Mouse (Mus musculus) limb, embryonic 12.5 days (tissue): Measurements from ENCODE around the gene Cnot1. TPM values are rescaled to one million over a fixed set of nuclear protein-coding genes. Genes with fewer than 3 reads are reported as not detected.

Source experiments
- ATAC-seq: fragments of 200-750 bp; cut with Nextera tagmentation; 2 replicates; pipeline ENCODE4 v1.8.0; 2017; ENCODE audit warnings: low read depth, moderate TSS enrichment; ENCODE audit not compliant: insufficient number of reproducible peaks, insufficient read depth, low FRiP score, low TSS enrichment
- H3K27ac ChIP-seq: fragments of 300-500 bp; sonication (generic); 2 replicates; pipeline ENCODE4 v1.5.1; 2016; ENCODE audit warnings: mild to moderate bottlenecking, moderate library complexity
- H3K27me3 ChIP-seq: fragments of 300-500 bp; sonication (generic); 2 replicates; pipeline ENCODE4 v1.6.1; 2016; ENCODE audit warnings: mild to moderate bottlenecking, moderate library complexity
- H3K36me3 ChIP-seq: fragments of 300-500 bp; sonication (generic); 2 replicates; pipeline ENCODE4 v1.6.1; 2016; ENCODE audit warnings: mild to moderate bottlenecking, moderate library complexity
- H3K4me1 ChIP-seq: fragments of 300-500 bp; sonication (generic); replicated peaks from 2 replicates; pipeline ENCODE4 v1.6.1; 2016
- H3K4me2 ChIP-seq: fragments of 300-500 bp; sonication (generic); 2 replicates; pipeline ENCODE4 v1.6.1; 2016; ENCODE audit warnings: mild to moderate bottlenecking, moderate library complexity
- H3K4me3 ChIP-seq: fragments of 300-500 bp; sonication (generic); replicated peaks from 2 replicates; pipeline ENCODE4 v1.5.1; 2016; ENCODE audit warnings: mild to moderate bottlenecking
- H3K9ac ChIP-seq: fragments of 300-500 bp; sonication (generic); replicated peaks from 2 replicates; pipeline ENCODE4 v1.6.1; 2016; ENCODE audit warnings: mild to moderate bottlenecking, moderate library complexity
- H3K9me3 ChIP-seq: fragments of 300-500 bp; sonication (generic); 2 replicates; pipeline ENCODE4 v1.6.1; 2016; ENCODE audit warnings: mild to moderate bottlenecking, moderate library complexity
- WGBS: fragments of 180-500 bp; shearing (Covaris S2); methylation state at CpG from one replicate; pipeline ENCODE4 v1.1.7; 2016; 5-methylcytosine and 5-hydroxymethylcytosine counted together
- microRNA-seq: library from miRNA; unstranded; fragments of <30 nt; microRNA quantifications from one replicate; pipeline ENCODE4, GENCODE M21; 2017
- polyA plus RNA-seq: library from polyadenylated mRNA; unstranded; fragments of >200 nt; fragmentation: Nextera tagmentation; extraction: Ambion mirVana; gene quantifications from 2 replicates; pipeline ENCODE4 v1.2.1, GENCODE M21; 2016

The Cnot1 gene
- polyA plus RNA-seq, 1 experiment from 2014 or later: 91.3 TPM

DNA sequence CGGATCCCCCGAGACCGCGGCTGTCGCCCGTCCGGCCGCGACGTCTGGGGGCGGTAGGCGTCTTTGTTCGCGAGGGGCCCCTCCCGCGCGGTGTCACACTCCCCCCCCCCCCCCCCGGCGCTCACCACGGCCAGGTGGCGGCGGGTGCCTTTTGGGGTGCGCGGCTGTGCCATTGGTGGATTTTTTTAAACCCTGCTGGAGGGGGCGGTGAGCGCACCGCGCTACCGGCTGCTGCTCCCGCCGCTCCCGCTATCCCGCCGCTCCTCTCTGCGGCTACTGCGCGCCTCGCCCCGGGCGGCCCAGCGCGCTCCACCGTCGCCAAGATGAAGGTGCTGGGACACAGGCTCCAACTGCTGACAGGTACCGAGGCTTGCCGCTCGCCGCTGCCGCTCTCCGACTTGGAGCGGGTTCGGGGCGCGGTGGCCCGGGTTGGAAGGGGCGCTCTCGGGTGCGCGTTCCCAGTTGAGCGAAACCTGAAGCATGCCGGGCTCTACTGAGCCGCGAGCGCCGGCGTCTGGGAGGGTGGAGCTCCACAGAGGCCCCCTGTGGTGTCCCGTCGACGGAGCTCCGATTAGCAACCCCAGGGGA lies 129.1 kb downstream of the Cnot1 start:
- H3K27me3 ChIP-seq: peaks cover 89% of the 10 kb centered on the region
- H3K9ac ChIP-seq: peak overlapping the region; percentile 65
- WGBS: under 1% methylated on average over 65 of the region's 70 CpGs
- H3K9me3 ChIP-seq: no peaks in the 10 kb centered on the region
- peak overlapping the region; percentile 61 for H3K4me3 ChIP-seq
- no peaks in the 10 kb centered on the region for H3K36me3 ChIP-seq
- H3K27ac ChIP-seq: no peak overlapping the region
- H3K4me2 ChIP-seq: peak overlapping the region; percentile 99
- ATAC-seq: no peak; the same call in 1 of the 2 replicates
- H3K4me1 ChIP-seq: peaks cover 14% of the 10 kb centered on the region

DNA sequence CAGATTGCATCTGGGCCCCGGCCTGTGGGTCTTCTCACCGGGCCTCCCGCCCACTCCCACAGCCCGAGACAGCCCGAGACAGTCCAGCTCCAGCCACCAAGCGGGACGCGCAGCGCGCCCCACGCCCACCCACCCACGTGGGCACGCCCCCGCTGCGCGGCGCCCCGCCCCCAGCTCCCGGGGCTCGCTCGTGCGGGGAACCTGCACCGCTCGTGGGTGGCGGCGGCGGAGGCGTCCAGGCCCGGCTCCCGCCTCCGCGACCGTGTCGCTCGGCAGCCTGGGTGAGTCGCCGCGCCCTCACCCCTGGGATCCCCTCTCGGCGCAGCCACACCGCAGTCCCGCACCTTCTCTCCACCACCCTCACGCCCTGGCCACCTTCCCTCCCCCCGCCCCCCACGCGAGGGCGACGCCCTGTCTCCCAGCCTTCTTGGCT lies 129.7 kb downstream of the Cnot1 start:
- Histone ChIP-seq H3K27me3 (peaks cover 94% of the 10 kb centered on the region), H3K9me3 (no peaks in the 10 kb centered on the region), H3K4me3 (peak overlapping the region; percentile 61), H3K9ac (peak overlapping the region; percentile 65), H3K36me3 (no peaks in the 10 kb centered on the region), H3K4me1 (peaks cover 14% of the 10 kb centered on the region), H3K27ac (no peak overlapping the region), H3K4me2 (peak overlapping the region; percentile 99)
- no peak for ATAC-seq
- 2% methylated on average over 45 of the region's 48 CpGs for WGBS

- Histone ChIP-seq H3K27ac (no peak within 1 kb of the TSS), H3K9ac (peak within 1 kb of the TSS; percentile 65), H3K4me3 (peak within 1 kb of the TSS; percentile 61), H3K4me2 (peak within 1 kb of the TSS; percentile 99), H3K27me3 (peaks cover 97% of the 10 kb centered on the region), H3K36me3 (no peaks in the 10 kb centered on the region), H3K9me3 (no peaks in the 10 kb centered on the region), H3K4me1 (peaks cover 14% of the 10 kb centered on the region)
- no peak for ATAC-seq
- 33% methylated on average over 9 of the region's 9 CpGs for WGBS
Measured at GRCm38 (mm10) chr8:95676631-95677030, 130.6 kb downstream of the Cnot1 start, which contains the start of gene Ndrg4. Ndrg4 (plus strand) TSS chr8:95676980.

GRCm38 (mm10) chr8:95672811-95673210 lies 134.5 kb downstream of the Cnot1 start:
- no peak overlapping the region for H3K27ac ChIP-seq
- peaks cover 4% of the 10 kb centered on the region; the same call in 1 of the 2 replicates for H3K4me1 ChIP-seq
- WGBS: 73% methylated on average over 5 of the region's 5 CpGs
- H3K36me3 ChIP-seq: no peaks in the 10 kb centered on the region
- no peak overlapping the region for H3K4me3 ChIP-seq
- H3K9ac ChIP-seq: no peak overlapping the region
- peaks cover 62% of the 10 kb centered on the region for H3K27me3 ChIP-seq
- no peaks in the 10 kb centered on the region for H3K9me3 ChIP-seq
- no peak overlapping the region for H3K4me2 ChIP-seq
- no peak for ATAC-seq

- H3K27ac ChIP-seq: no peak overlapping the region
- no peak for ATAC-seq
- H3K4me1 ChIP-seq: no peaks in the 10 kb centered on the region
- no peak overlapping the region for H3K4me3 ChIP-seq
- WGBS: 86% methylated on average over 6 of the region's 6 CpGs
- no peak overlapping the region for H3K9ac ChIP-seq
- no peaks in the 10 kb centered on the region for H3K36me3 ChIP-seq
- peaks cover under 1% of the 10 kb centered on the region; the same call in 1 of the 2 replicates for H3K9me3 ChIP-seq
- peaks cover 53% of the 10 kb centered on the region for H3K27me3 ChIP-seq
- no peak overlapping the region for H3K4me2 ChIP-seq
Measured at GRCm38 (mm10) chr8:95671861-95672260, 135.4 kb downstream of the Cnot1 start.

- no peak for ATAC-seq
- no peak overlapping the region for H3K27ac ChIP-seq
- no peak overlapping the region for H3K9ac ChIP-seq
- H3K4me1 ChIP-seq: no peaks in the 10 kb centered on the region
- H3K4me2 ChIP-seq: no peak overlapping the region
- no peaks in the 10 kb centered on the region for H3K36me3 ChIP-seq
- 86% methylated on average over 2 of the region's 2 CpGs for WGBS
- H3K27me3 ChIP-seq: peaks cover 34% of the 10 kb centered on the region
- H3K9me3 ChIP-seq: peaks cover 6% of the 10 kb centered on the region; the same call in 1 of the 2 replicates
- H3K4me3 ChIP-seq: no peak overlapping the region
Measured at GRCm38 (mm10) chr8:95669967-95670366, 137.3 kb downstream of the Cnot1 start.

Small RNA genes lying within 50 kb of the gene (microRNA-seq; reads per million reads assigned to microRNA genes)
- gene Mir7073: 1.6 reads per million

Other genes with a start within 250 kb of the Cnot1 start
- gene Prss54, start 231.1 kb downstream of the Cnot1 start, polyA plus RNA-seq: not detected in 2 replicates
- gene Gins3, start 174.0 kb downstream of the Cnot1 start, polyA plus RNA-seq: 27.1 and 28.9 TPM in 2 replicates
- 13.1 and 14.0 TPM in 2 replicates for gene Ndrg4, start 130.5 kb downstream of the Cnot1 start, polyA plus RNA-seq
- gene Setd6, start 91.6 kb downstream of the Cnot1 start, polyA plus RNA-seq: 17.9 and 18.2 TPM in 2 replicates
- 404 and 454 TPM in 2 replicates for gene Sap18b, start 17.9 kb upstream of the Cnot1 start, polyA plus RNA-seq
- gene Slc38a7, start 46.1 kb upstream of the Cnot1 start, polyA plus RNA-seq: 12.0 and 13.6 TPM in 2 replicates
- gene Got2, start 81.1 kb upstream of the Cnot1 start, polyA plus RNA-seq: 169 and 193 TPM in 2 replicates